Mouse (Mus musculus) thymus, adult 2 months (tissue): Measurements from ENCODE around the gene Rbp7. TPM values are rescaled to one million over a fixed set of nuclear protein-coding genes. Genes with fewer than 3 reads are reported as not detected.

ENCODE experiments used
- DNase-seq: peaks from one replicate; pipeline ENCODE4 v3.0.0; 2021
- H3K27ac ChIP-seq: fragments of 200-500 bp; 2 replicates; pipeline ENCODE4 v1.5.1; 2012; ENCODE audit warnings: low read length, control low read depth; ENCODE audit not compliant: control insufficient read depth, insufficient read depth
- H3K27me3 ChIP-seq: fragments of 200-500 bp; 2 replicates; pipeline ENCODE4 v1.6.1; 2012; ENCODE audit warnings: mild to moderate bottlenecking, low read length, moderate library complexity, mixed read lengths; ENCODE audit not compliant: control insufficient read depth, insufficient read depth
- H3K36me3 ChIP-seq: fragments of 200-500 bp; 2 replicates; pipeline ENCODE4 v1.6.1; 2012; ENCODE audit warnings: mild to moderate bottlenecking, low read length, moderate library complexity; ENCODE audit not compliant: control insufficient read depth, insufficient read depth
- H3K4me1 ChIP-seq: fragments of 200-500 bp; replicated peaks from 2 replicates; pipeline ENCODE4 v1.6.1; 2012; ENCODE audit warnings: low read length; ENCODE audit not compliant: control insufficient read depth, insufficient read depth
- H3K4me3 ChIP-seq: fragments of 200-500 bp; 2 replicates; pipeline ENCODE4 v1.5.1; 2012; ENCODE audit warnings: mild to moderate bottlenecking, low read length, control low read depth, moderate library complexity; ENCODE audit not compliant: control insufficient read depth, insufficient read depth
- CTCF ChIP-seq: fragments of 200-500 bp; IDR thresholded peaks from 2 replicates; pipeline ENCODE4 v1.5.1; 2012; ENCODE audit warnings: mild to moderate bottlenecking, control low read depth, low read length, moderate library complexity, borderline replicate concordance; ENCODE audit not compliant: control insufficient read depth, poor library complexity, insufficient read depth; ENCODE audit errors: extremely low read depth
- POLR2A ChIP-seq: fragments of 200-500 bp; IDR thresholded peaks from 2 replicates; pipeline ENCODE4 v1.6.1; 2012; ENCODE audit warnings: mild to moderate bottlenecking, low read length, control low read depth, moderate library complexity; ENCODE audit not compliant: control insufficient read depth, poor library complexity, insufficient read depth; ENCODE audit errors: extremely low read depth
- WGBS: fragments of 180-500 bp; shearing (Covaris S2); methylation state at CpG from one replicate; pipeline ENCODE4 v1.1.7; 2018; 5-methylcytosine and 5-hydroxymethylcytosine counted together
- polyA plus RNA-seq: library from polyadenylated mRNA; depleted of rRNA; stranded (reverse); fragments of >200 nt; gene quantifications from 2 replicates; pipeline ENCODE4 v1.2.3, GENCODE M21; 2012

The Rbp7 gene
- polyA plus RNA-seq, 1 experiment = 1.2 TPM

GRCm38 (mm10) chr4:149429592-149429991 is 25.2 kb downstream of the Rbp7 start:
- no peak overlapping the region for H3K27ac ChIP-seq
- DNase-seq = no peak
- 89% methylated on average over 5 of the region's 5 CpGs for WGBS
- H3K4me1 ChIP-seq = peaks cover 8% of the 10 kb centered on the region
- no peaks in the 10 kb centered on the region for H3K27me3 ChIP-seq
- H3K4me3 ChIP-seq = no peak overlapping the region
- no peak for TF ChIP-seq POLR2A
- TF ChIP-seq CTCF = no peak
- H3K36me3 ChIP-seq = no peaks in the 10 kb centered on the region

GRCm38 (mm10) chr4:149426325-149427199 is 28.2 kb downstream of the Rbp7 start, which contains the start of gene Ube4b:
Ube4b (minus strand) TSS chr4:149426749.
- peak within 1 kb of the TSS; percentile 94 for H3K4me3 ChIP-seq
- H3K27me3 ChIP-seq = no peaks in the 10 kb centered on the region
- no peaks in the 10 kb centered on the region for H3K36me3 ChIP-seq
- 2% methylated on average over 49 of the region's 50 CpGs for WGBS
- peak; percentile 100 for DNase-seq
- H3K4me1 ChIP-seq = peaks cover 12% of the 10 kb centered on the region
- TF ChIP-seq POLR2A = no peak; the same call in 1 of the 2 replicates
- no peak for TF ChIP-seq CTCF
- H3K27ac ChIP-seq = peak within 1 kb of the TSS; percentile 84

- TF ChIP-seq POLR2A (no peak), CTCF (no peak)
Observed at GRCm38 (mm10) chr4:149425801-149426292, 28.9 kb downstream of the Rbp7 start.

GRCm38 (mm10) chr4:149424755-149425154 is 30.0 kb downstream of the Rbp7 start:
- DNase-seq = no peak
- H3K27me3 ChIP-seq = no peaks in the 10 kb centered on the region
- H3K36me3 ChIP-seq = no peaks in the 10 kb centered on the region
- no peak for TF ChIP-seq CTCF
- no peak for TF ChIP-seq POLR2A
- no peak overlapping the region for H3K27ac ChIP-seq
- H3K4me1 ChIP-seq = peaks cover 14% of the 10 kb centered on the region
- no peak overlapping the region for H3K4me3 ChIP-seq
- WGBS = 43% methylated on average over 9 of the region's 9 CpGs

More at GRCm38 (mm10) chr4:149425801-149426292, 28.9 kb downstream of the Rbp7 start:
- H3K27me3 ChIP-seq = no peaks in the 10 kb centered on the region
- peaks cover 14% of the 10 kb centered on the region for H3K4me1 ChIP-seq
- no peaks in the 10 kb centered on the region for H3K36me3 ChIP-seq
- DNase-seq = no peak
- peak overlapping the region; percentile 94 for H3K4me3 ChIP-seq
- peak overlapping the region; percentile 84 for H3K27ac ChIP-seq
- WGBS = 0% methylated on average over 35 of the region's 35 CpGs

- H3K4me1 ChIP-seq = peaks cover 16% of the 10 kb centered on the region
- H3K36me3 ChIP-seq = no peaks in the 10 kb centered on the region
- no peak overlapping the region for H3K4me3 ChIP-seq
- TF ChIP-seq CTCF (no peak), POLR2A (no peak)
- DNase-seq = no peak
- H3K27me3 ChIP-seq = no peaks in the 10 kb centered on the region
- no peak overlapping the region for H3K27ac ChIP-seq
- 92% methylated on average over 5 of the region's 5 CpGs for WGBS
Observed at GRCm38 (mm10) chr4:149417854-149418365, 36.9 kb downstream of the Rbp7 start.

GRCm38 (mm10) chr4:149416986-149417385 is 37.8 kb downstream of the Rbp7 start:
- no peaks in the 10 kb centered on the region for H3K36me3 ChIP-seq
- no peak overlapping the region for H3K4me3 ChIP-seq
- TF ChIP-seq CTCF = no peak
- TF ChIP-seq POLR2A = no peak
- no peak for DNase-seq
- H3K27ac ChIP-seq = no peak overlapping the region
- H3K27me3 ChIP-seq = no peaks in the 10 kb centered on the region
- WGBS = 65% methylated on average over 2 of the region's 2 CpGs
- peaks cover 16% of the 10 kb centered on the region for H3K4me1 ChIP-seq
